In genomic region chr10:73011874-73012273, GRCm38 (mm10) we compare ENCODE assay signal across 7 mouse cellular contexts.
A peak's percentile ranks its signal among the peaks of the same experiment; 100 is the strongest.
DNase-seq lines count a peak whose midpoint lies in the region.

No protein-coding gene starts in this region.

- DNase-seq in kidney, postnatal 4 days: peak; percentile 3
- no peak for DNase-seq in kidney, adult 9 months
- DNase-seq in 3T3-L1 (ENCODE audit: low read depth, low spot score): peak; percentile 65
- peak; percentile 52 for DNase-seq in 416B (ENCODE audit: low read depth)
- DNase-seq in embryo, embryonic 11.5 days (ENCODE audit: low read depth, low spot score): peak; percentile 9
- DNase-seq in thymus, postnatal 25 days: no peak
- no peak for DNase-seq in thymus, adult 18-20 months

Comparison
In these comparisons a context has a peak if more than half of its experiments do, and no peak if none do; other contexts are left out.
1. DNase-seq: peak in kidney, postnatal 4 days (2 of 2), 3T3-L1 (single experiment), 416B (single experiment) and embryo, embryonic 11.5 days (single experiment); none in kidney, adult 9 months (single experiment), thymus, postnatal 25 days (single experiment) and thymus, adult 18-20 months (0 of 2).